Mouse (Mus musculus) hindbrain, embryonic 14.5 days (tissue): ENCODE measurements at regions not wholly inside any gene's neighbourhood (a gene's known extent, or its start where the extent isn't known, plus 50 kb on each side); places are given as distances from the start of the nearest gene placed in this dataset.

Experiments used
- ATAC-seq: fragments of 200-750 bp; cut with Nextera tagmentation; 2 replicates; pipeline ENCODE4 v1.8.0; 2017; ENCODE audit warnings: moderate number of reproducible peaks, mild to moderate bottlenecking, moderate TSS enrichment, moderate library complexity; ENCODE audit not compliant: low FRiP score
- DNase-seq: peaks from one replicate; pipeline ENCODE4 v3.0.0-alpha.2; 2015; ENCODE audit warnings: low spot score
- H3K27ac ChIP-seq: fragments of 300-500 bp; sonication (generic); 2 replicates; pipeline ENCODE4 v1.5.1; 2014; ENCODE audit warnings: mild to moderate bottlenecking, moderate library complexity
- H3K27me3 ChIP-seq: fragments of 300-500 bp; sonication (generic); 2 replicates; pipeline ENCODE4 v1.6.1; 2014; ENCODE audit warnings: mild to moderate bottlenecking, low read length, mixed read lengths; ENCODE audit not compliant: control insufficient read depth, insufficient read depth
- H3K36me3 ChIP-seq: fragments of 300-500 bp; sonication (generic); replicated peaks from 2 replicates; pipeline ENCODE4 v1.6.1; 2014; ENCODE audit not compliant: control insufficient read depth, insufficient read depth
- H3K4me1 ChIP-seq: fragments of 300-500 bp; sonication (generic); replicated peaks from 2 replicates; pipeline ENCODE4 v1.6.1; 2014; ENCODE audit warnings: antibody characterized with exemption, low read length, mixed read lengths; ENCODE audit not compliant: control insufficient read depth, insufficient read depth
- H3K4me2 ChIP-seq: fragments of 300-500 bp; sonication (generic); replicated peaks from 2 replicates; pipeline ENCODE4 v1.6.1; 2014; ENCODE audit warnings: mild to moderate bottlenecking, moderate library complexity
- H3K4me3 ChIP-seq: fragments of 300-500 bp; sonication (generic); replicated peaks from 2 replicates; pipeline ENCODE4 v1.5.1; 2014; ENCODE audit warnings: mild to moderate bottlenecking, low read length
- H3K9ac ChIP-seq: fragments of 300-500 bp; sonication (generic); 2 replicates; pipeline ENCODE4 v1.6.1; 2014
- H3K9me3 ChIP-seq: fragments of 300-500 bp; sonication (generic); 2 replicates; pipeline ENCODE4 v1.6.1; 2016; ENCODE audit warnings: low read length; ENCODE audit not compliant: control insufficient read depth
- WGBS: fragments of 180-500 bp; shearing (Covaris S2); extraction: QIAGEN DNeasy Blood & Tissue Kit; methylation state at CpG from one replicate; pipeline ENCODE4 v1.1.7; 2014; 5-methylcytosine and 5-hydroxymethylcytosine counted together

- Histone ChIP-seq H3K4me2 (no peak overlapping the region), H3K4me3 (no peak overlapping the region), H3K9me3 (no peaks in the 10 kb centered on the region), H3K36me3 (no peaks in the 10 kb centered on the region), H3K27me3 (no peaks in the 10 kb centered on the region), H3K4me1 (no peaks in the 10 kb centered on the region), H3K27ac (no peak overlapping the region; the same call in 1 of the 2 replicates), H3K9ac (no peak overlapping the region)
- 72% methylated on average over 9 of the region's 9 CpGs for WGBS
- DNase-seq: no peak
- no peak for ATAC-seq
These were observed 164.5 kb upstream of the Npy start for GRCm38 (mm10) chr6:49657988-49658387.

GRCm38 (mm10) chr6:49670991-49671390, 151.5 kb upstream of the Npy start:
- Histone ChIP-seq H3K9ac (no peak overlapping the region), H3K4me3 (no peak overlapping the region), H3K9me3 (no peaks in the 10 kb centered on the region), H3K4me2 (no peak overlapping the region), H3K27me3 (no peaks in the 10 kb centered on the region), H3K27ac (no peak overlapping the region), H3K4me1 (no peaks in the 10 kb centered on the region), H3K36me3 (no peaks in the 10 kb centered on the region)
- DNase-seq (no peak), ATAC-seq (no peak)
- WGBS: 95% methylated on average over 5 of the region's 5 CpGs

- ATAC-seq: no peak
- no peaks in the 10 kb centered on the region for H3K36me3 ChIP-seq
These were observed 150.6 kb upstream of the Npy start for GRCm38 (mm10) chr6:49671912-49672311.

DNA sequence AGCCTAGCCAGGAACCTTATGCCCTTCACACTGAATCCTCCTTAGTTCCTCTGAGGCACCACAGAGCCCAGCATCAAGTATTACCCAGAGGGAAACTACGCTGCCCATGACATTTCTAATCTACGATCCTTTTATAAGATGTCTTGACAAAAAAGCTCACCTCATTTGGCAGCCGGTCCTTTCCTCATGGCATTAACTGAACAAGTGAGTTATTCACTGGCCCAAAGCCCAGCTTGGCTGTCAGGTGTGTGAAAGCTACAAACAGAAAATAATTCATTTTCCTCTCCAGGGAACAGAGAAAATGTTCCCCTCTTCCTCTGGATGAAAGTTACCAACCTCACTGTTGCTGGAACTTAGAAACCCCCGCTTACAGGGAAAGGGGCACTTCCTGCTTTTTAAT, 135.7 kb upstream of the Npy start:
- Histone ChIP-seq H3K4me3 (no peak overlapping the region), H3K9ac (no peak overlapping the region), H3K27me3 (no peaks in the 10 kb centered on the region), H3K4me1 (no peaks in the 10 kb centered on the region), H3K9me3 (no peaks in the 10 kb centered on the region), H3K36me3 (no peaks in the 10 kb centered on the region), H3K27ac (no peak overlapping the region), H3K4me2 (no peak overlapping the region)
- DNase-seq (no peak), ATAC-seq (no peak)
- WGBS: 62% methylated on average over 4 of the region's 4 CpGs

More at GRCm38 (mm10) chr6:49671912-49672311, 150.6 kb upstream of the Npy start:
- Histone ChIP-seq H3K4me2 (no peak overlapping the region), H3K9me3 (no peaks in the 10 kb centered on the region), H3K4me3 (no peak overlapping the region), H3K27me3 (no peaks in the 10 kb centered on the region), H3K9ac (no peak overlapping the region), H3K4me1 (no peaks in the 10 kb centered on the region), H3K27ac (no peak overlapping the region)
- 96% methylated on average over 2 of the region's 2 CpGs for WGBS
- no peak for DNase-seq

DNA sequence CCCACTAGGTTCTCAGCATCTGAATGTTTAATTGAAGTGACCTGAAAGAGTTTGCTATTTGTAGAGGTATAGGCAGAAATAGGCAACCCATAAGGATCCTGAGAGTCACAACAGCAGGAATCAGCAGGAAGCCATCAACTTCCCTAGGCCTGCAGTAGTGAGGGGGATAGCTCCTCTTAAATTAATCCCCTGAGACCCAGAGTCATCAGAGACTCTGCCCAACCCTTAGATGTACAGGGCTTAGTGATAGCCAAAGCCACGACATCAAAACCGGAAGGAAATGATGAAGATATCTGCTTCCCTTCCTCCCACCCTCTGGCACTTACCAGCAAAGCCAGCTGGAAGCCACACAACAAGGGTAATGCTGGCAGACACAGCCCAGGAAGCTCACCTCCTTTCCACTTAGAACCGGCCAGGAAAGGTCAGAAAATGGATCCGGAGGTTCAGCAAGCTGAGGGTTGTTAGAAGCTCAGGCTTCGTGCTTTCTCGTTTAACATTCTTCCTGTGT, 130.4 kb upstream of the Npy start:
- Histone ChIP-seq H3K9me3 (no peaks in the 10 kb centered on the region), H3K36me3 (no peaks in the 10 kb centered on the region), H3K27me3 (no peaks in the 10 kb centered on the region), H3K9ac (no peak overlapping the region), H3K4me3 (no peak overlapping the region), H3K4me1 (no peaks in the 10 kb centered on the region), H3K27ac (0 out of 2 replicates have a peak overlapping the region, but pooled peaks have one; percentile 29), H3K4me2 (no peak overlapping the region)
- ATAC-seq (no peak), DNase-seq (no peak)
- WGBS: 55% methylated on average over 6 of the region's 6 CpGs

DNA sequence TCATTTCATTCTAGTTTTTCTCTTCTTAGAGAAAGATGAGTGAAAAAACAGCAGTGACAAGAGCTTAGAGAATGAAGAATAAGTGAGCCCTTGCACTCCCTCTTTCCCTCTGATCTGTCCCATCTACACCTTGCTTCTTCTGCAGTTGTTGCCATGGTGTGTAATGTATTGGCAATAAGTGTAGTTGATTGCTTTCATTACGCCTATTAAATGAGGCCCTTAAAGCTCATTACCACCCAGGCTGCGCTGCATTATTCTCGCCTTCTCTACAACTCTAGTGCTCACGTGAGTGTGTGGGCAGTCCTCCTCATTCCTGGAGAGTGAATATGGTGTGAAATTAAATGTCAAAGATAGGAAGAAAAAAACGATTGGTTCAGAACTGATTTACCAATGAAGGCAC, 127.7 kb upstream of the Npy start:
- WGBS: 62% methylated on average over 5 of the region's 5 CpGs
- no peaks in the 10 kb centered on the region for H3K27me3 ChIP-seq
- no peak overlapping the region for H3K27ac ChIP-seq
- no peak overlapping the region for H3K4me3 ChIP-seq
- no peaks in the 10 kb centered on the region for H3K4me1 ChIP-seq
- H3K9ac ChIP-seq: no peak overlapping the region
- peak; percentile 46; the same call in 1 of the 2 replicates for ATAC-seq
- H3K36me3 ChIP-seq: no peaks in the 10 kb centered on the region
- no peak for DNase-seq
- no peaks in the 10 kb centered on the region for H3K9me3 ChIP-seq
- H3K4me2 ChIP-seq: no peak overlapping the region

DNA sequence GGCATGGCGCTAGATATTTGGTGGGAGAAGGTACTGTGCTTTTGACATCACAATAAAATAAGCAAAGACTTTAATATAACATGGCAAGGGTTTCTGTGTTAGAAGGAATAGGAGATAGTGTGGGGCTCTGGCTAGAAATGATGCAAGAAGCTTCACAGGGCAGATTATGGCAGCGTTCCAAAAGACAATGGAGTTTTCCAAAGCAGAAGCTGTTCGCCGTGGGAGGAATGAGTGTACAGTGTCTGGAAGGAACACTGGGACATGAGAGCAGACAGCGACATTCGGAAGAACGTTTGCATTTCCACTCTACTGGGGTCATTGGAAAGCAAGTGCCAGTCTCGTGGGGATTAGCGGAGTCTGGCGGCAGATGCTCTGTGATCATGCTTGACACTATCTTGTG, 125.5 kb upstream of the Npy start:
- Histone ChIP-seq H3K4me3 (no peak overlapping the region), H3K36me3 (no peaks in the 10 kb centered on the region), H3K4me2 (no peak overlapping the region), H3K9ac (no peak overlapping the region), H3K9me3 (no peaks in the 10 kb centered on the region), H3K27ac (no peak overlapping the region), H3K4me1 (no peaks in the 10 kb centered on the region), H3K27me3 (no peaks in the 10 kb centered on the region)
- 78% methylated on average over 10 of the region's 10 CpGs for WGBS
- no peak for DNase-seq
- no peak for ATAC-seq

GRCm38 (mm10) chr6:49701453-49701852, 121.1 kb upstream of the Npy start:
- no peaks in the 10 kb centered on the region for H3K36me3 ChIP-seq
- no peak for ATAC-seq
- H3K9me3 ChIP-seq: no peaks in the 10 kb centered on the region
- no peak for DNase-seq
- no peaks in the 10 kb centered on the region for H3K4me1 ChIP-seq
- H3K27ac ChIP-seq: no peak overlapping the region
- no peak overlapping the region for H3K4me2 ChIP-seq
- H3K9ac ChIP-seq: no peak overlapping the region
- WGBS: 90% methylated on average over 7 of the region's 7 CpGs
- H3K4me3 ChIP-seq: no peak overlapping the region
- H3K27me3 ChIP-seq: no peaks in the 10 kb centered on the region

GRCm38 (mm10) chr6:49712980-49713379, 109.5 kb upstream of the Npy start:
- no peak for ATAC-seq
- Histone ChIP-seq H3K36me3 (no peaks in the 10 kb centered on the region), H3K9ac (no peak overlapping the region), H3K4me1 (peaks cover 12% of the 10 kb centered on the region), H3K4me3 (no peak overlapping the region), H3K4me2 (no peak overlapping the region), H3K9me3 (no peaks in the 10 kb centered on the region), H3K27ac (no peak overlapping the region), H3K27me3 (no peaks in the 10 kb centered on the region)
- WGBS: 94% methylated on average over 1 of the region's 1 CpGs
- no peak for DNase-seq

DNA sequence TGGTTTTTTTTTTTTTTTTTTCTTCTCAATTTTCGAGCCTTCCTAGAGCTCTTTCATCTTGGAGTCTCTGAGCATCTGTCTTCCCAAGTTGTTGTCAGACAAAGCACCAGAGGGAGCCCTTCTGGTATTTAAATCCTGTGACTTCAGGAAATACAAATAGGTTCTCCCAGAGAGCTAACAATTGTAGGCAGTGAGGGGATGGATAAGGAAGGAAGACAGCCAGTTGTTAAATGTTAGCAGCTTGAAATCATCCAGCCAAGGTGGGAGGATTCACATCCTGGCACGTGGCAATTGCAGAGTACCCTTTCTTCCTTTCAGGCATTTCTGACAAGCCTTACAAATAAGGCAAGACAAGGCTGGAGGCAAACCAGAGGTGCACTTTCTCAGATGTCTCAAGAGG, 106.0 kb upstream of the Npy start:
- peaks cover 12% of the 10 kb centered on the region for H3K4me1 ChIP-seq
- DNase-seq (peak; percentile 42), ATAC-seq (no peak)
- H3K4me3 ChIP-seq: no peak overlapping the region
- 3% methylated on average over 2 of the region's 2 CpGs for WGBS
- no peak overlapping the region for H3K4me2 ChIP-seq
- H3K9me3 ChIP-seq: no peaks in the 10 kb centered on the region
- no peak overlapping the region for H3K9ac ChIP-seq
- H3K27me3 ChIP-seq: no peaks in the 10 kb centered on the region
- 0 out of 2 replicates have a peak overlapping the region, but pooled peaks have one; percentile 6 for H3K27ac ChIP-seq
- H3K36me3 ChIP-seq: no peaks in the 10 kb centered on the region
